Mouse (Mus musculus) left cerebral cortex, adult 2 months (tissue): Measurements from ENCODE around the gene Tbc1d30. TPM values are rescaled to one million over a fixed set of nuclear protein-coding genes. Genes with fewer than 3 reads are reported as not detected.

ENCODE experiments used
- DNase-seq, 2 experiments: peaks; one replicate each; pipeline ENCODE4 v3.0.0; 2021 to 2022; ENCODE audit warnings: low spot score in 2 of 2, mixed read lengths in 1 of 2; ENCODE audit errors: extremely low spot score in 1 of 2
- H3K27ac ChIP-seq: fragments of 200-600 bp; 2 replicates; pipeline ENCODE4 v1.8.1; 2022
- H3K4me3 ChIP-seq: fragments of 200-600 bp; 2 replicates; pipeline ENCODE4 v1.8.1; 2022
- CTCF ChIP-seq: fragments of 200-600 bp; IDR thresholded peaks from 2 replicates; pipeline ENCODE4 v1.8.1; 2022; ENCODE audit warnings: antibody characterized with exemption, mild to moderate bottlenecking, moderate library complexity
- intact Hi-C: fragments of 180-260 bp; cut with DNase I; formaldehyde crosslinking; loops from one replicate; pipeline ENCODE4 v1.15.1; 2025
- total RNA-seq, 2 experiments: library from RNA; stranded (reverse); gene quantifications; 2 replicates each; pipeline ENCODE4 v1.2.3; 2021

Tbc1d30 gene
- total RNA-seq, 2 experiments from 2014 or later, result 88.1 to 91.0 TPM

DNA sequence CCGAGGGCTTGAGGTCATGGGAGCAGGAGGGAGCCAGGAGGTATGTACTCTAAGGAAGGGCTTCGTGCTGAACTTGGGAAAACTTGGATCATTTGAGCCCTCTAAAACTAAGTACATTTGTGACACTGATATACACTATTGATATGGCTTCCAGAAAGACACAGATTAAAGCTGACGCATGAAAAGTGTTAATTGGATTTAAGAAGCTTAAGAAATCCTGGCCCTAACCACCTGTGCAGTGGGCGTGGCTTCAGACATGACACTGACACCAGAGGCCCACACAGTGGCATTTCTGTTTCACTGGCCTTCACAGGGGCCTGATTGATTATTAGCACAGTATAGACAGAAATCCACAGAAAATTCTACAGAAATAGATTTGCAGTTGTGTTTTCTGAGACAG is 21.5 kb downstream of the Tbc1d30 start:
- no peak overlapping the region for H3K27ac ChIP-seq
- no peak overlapping the region for H3K4me3 ChIP-seq
- DNase-seq, result no peak
- intact Hi-C loops, result loop anchor here (10.0 kb wide), 1 partner anchor 295 kb away; the partner anchor contains the start of gene Wif1
- TF ChIP-seq CTCF, result no peak

GRCm38 (mm10) chr10:121326167-121326566 is 24.9 kb downstream of the Tbc1d30 start:
- intact Hi-C loops, result loop anchor here (10.0 kb wide), 1 partner anchor 291 kb away; the partner anchor contains the start of gene Wif1
- TF ChIP-seq CTCF, result peak; percentile 31
- no peak for DNase-seq
- Histone ChIP-seq H3K4me3 (no peak overlapping the region), H3K27ac (no peak overlapping the region)

GRCm38 (mm10) chr10:121323493-121323892 is 27.6 kb downstream of the Tbc1d30 start:
- Histone ChIP-seq H3K4me3 (no peak overlapping the region), H3K27ac (no peak overlapping the region)
- DNase-seq, result no peak
- TF ChIP-seq CTCF, result no peak
- intact Hi-C loops, result loop anchor here (10.0 kb wide), 1 partner anchor 289 kb away; the partner anchor contains the start of gene Wif1

- TF ChIP-seq CTCF, result no peak
- DNase-seq, result no peak
- Histone ChIP-seq H3K27ac (no peak overlapping the region), H3K4me3 (no peak overlapping the region)
- intact Hi-C loops, result no loop called here
Measured at GRCm38 (mm10) chr10:121318397-121318950, 32.6 kb downstream of the Tbc1d30 start.

- DNase-seq, result no peak
- Histone ChIP-seq H3K27ac (no peak overlapping the region), H3K4me3 (no peak overlapping the region)
- no peak for TF ChIP-seq CTCF
- intact Hi-C loops, result no loop called here
Measured at GRCm38 (mm10) chr10:121316361-121316760, 34.7 kb downstream of the Tbc1d30 start.

DNA sequence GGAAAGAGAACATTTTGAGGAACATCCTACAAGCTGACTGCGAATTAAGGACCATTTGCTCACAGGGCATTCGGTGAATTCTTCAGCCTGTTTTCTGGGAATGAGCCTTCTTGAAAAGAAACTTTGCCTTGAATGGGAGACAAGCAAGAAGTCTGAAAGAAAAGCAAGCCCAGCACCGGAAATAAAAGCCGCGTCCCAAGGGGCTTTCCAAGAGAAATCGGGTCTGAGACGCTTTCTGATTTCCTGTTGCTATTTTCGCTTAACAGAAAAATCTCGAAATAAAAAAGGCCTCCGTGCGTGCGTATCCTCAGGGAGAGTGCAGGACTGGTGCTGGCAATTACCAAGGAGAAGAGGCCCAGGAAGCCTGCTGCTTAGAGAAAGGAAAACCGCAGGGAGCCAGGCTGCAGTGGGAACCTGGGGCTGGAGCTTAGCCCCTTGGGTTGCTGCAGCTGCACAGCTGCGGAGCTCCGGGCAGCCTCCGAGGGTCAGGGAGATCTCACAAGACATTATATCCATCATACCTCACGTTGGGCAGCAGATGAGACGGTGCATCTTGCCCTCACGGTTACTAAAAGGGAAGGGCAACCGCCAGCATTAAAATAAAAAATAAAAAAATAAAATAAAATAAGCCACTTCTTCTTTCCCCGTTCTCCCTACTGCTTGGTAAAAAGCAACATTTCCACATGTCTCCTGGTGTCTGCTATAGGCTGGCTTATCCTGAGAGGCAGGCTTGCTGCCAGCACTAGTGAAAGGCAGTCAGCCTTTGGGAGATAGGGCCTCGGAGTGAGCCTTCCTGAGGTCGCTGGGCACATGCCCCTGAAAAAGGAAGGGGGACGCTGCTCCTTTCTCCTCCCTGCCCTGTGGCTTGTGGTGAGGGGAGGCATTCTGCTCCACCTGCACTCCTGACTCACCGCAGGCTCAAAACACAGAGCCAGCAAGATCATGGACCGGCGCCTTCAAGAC is 35.5 kb downstream of the Tbc1d30 start:
- no peak overlapping the region for H3K4me3 ChIP-seq
- no peak for DNase-seq
- H3K27ac ChIP-seq, result no peak overlapping the region
- no peak for TF ChIP-seq CTCF
- intact Hi-C loops, result no loop called here

- TF ChIP-seq CTCF, result no peak
- intact Hi-C loops, result no loop called here
- Histone ChIP-seq H3K27ac (no peak overlapping the region), H3K4me3 (no peak overlapping the region)
- DNase-seq, result no peak
Measured at GRCm38 (mm10) chr10:121314186-121314585, 36.9 kb downstream of the Tbc1d30 start.

GRCm38 (mm10) chr10:121313049-121313448 is 38.0 kb downstream of the Tbc1d30 start:
- DNase-seq, result no peak
- no peak for TF ChIP-seq CTCF
- Histone ChIP-seq H3K4me3 (no peak overlapping the region), H3K27ac (no peak overlapping the region)
- intact Hi-C loops, result no loop called here

GRCm38 (mm10) chr10:121310511-121311221 is 40.4 kb downstream of the Tbc1d30 start:
- peak; percentile 0; the same call in 1 of the 2 replicates for TF ChIP-seq CTCF
- Histone ChIP-seq H3K27ac (peak overlapping the region; percentile 98), H3K4me3 (peak overlapping the region; percentile 87)
- peak; percentile 84 to 85 for DNase-seq
- intact Hi-C loops, result loop anchor here (2.0 kb wide), 1 partner anchor 20 kb away; no protein-coding TSS in a partner anchor

- DNase-seq, result no peak
- intact Hi-C loops, result loop anchor here (2.0 to 10.0 kb wide), 2 partner anchors 19 to 165 kb away; partner anchors contain the start of gene Rassf3
Measured at GRCm38 (mm10) chr10:121309801-121310510, 41.1 kb downstream of the Tbc1d30 start.

GRCm38 (mm10) chr10:121309123-121309655 is 41.9 kb downstream of the Tbc1d30 start:
- Histone ChIP-seq H3K27ac (peak overlapping the region; percentile 98), H3K4me3 (peak overlapping the region; percentile 87)
- no peak for DNase-seq
- TF ChIP-seq CTCF, result no peak; the same call in 1 of the 2 replicates
- intact Hi-C loops, result loop anchor here (10.0 kb wide), 1 partner anchor 166 kb away; the partner anchor contains the start of gene Rassf3

More at GRCm38 (mm10) chr10:121309801-121310510, 41.1 kb downstream of the Tbc1d30 start:
- Histone ChIP-seq H3K27ac (peak overlapping the region; percentile 98), H3K4me3 (peak overlapping the region; percentile 87)
- TF ChIP-seq CTCF, result no peak
